Mouse (Mus musculus): ENCODE measurements around the gene Slc41a1.
"Not testable (repeated sequence)": the region's sequence is repeated elsewhere in the genome, so short reads cannot be mapped to it uniquely, and the experiment has no call there.

The Slc41a1 gene

DNA sequence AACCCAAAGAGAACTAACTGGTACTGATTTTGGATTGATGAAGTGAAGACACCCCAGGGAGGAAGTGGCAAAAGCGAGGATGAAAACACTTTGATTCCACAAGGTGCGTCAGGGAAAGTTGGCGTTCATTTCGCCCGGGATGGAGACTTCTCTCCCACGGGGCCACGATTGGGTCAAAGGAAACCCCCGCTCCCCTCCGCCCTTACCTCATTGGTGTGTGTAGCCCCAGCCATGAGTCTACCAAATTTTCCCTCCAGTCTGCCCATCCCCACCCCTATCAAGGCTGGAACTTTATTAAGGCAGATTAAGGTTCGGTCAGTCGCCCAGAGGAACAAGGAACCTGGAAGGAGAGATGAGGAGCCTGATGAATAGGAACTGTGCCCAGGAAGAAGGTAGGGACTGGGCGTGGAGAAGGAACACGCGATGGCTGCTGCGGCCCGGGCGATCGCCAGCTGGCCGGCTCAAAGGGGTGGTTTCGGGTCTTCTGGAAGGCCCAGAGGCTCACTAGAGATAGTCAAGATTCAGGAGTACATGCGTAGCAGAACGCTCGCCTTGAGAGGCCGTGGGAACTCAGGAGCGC, at the start of gene Slc41a1:
Gene Slc41a1, plus strand, starts transcription at position 287 of the 580 bp plus-strand sequence.
- DNase-seq, result peak; percentile 23

GRCm38 (mm10) chr1:131794591-131794990, 32.7 kb upstream of the Slc41a1 start:
- no peak for DNase-seq

GRCm38 (mm10) chr1:131795171-131795570, 32.1 kb upstream of the Slc41a1 start:
- no peak for DNase-seq

DNA sequence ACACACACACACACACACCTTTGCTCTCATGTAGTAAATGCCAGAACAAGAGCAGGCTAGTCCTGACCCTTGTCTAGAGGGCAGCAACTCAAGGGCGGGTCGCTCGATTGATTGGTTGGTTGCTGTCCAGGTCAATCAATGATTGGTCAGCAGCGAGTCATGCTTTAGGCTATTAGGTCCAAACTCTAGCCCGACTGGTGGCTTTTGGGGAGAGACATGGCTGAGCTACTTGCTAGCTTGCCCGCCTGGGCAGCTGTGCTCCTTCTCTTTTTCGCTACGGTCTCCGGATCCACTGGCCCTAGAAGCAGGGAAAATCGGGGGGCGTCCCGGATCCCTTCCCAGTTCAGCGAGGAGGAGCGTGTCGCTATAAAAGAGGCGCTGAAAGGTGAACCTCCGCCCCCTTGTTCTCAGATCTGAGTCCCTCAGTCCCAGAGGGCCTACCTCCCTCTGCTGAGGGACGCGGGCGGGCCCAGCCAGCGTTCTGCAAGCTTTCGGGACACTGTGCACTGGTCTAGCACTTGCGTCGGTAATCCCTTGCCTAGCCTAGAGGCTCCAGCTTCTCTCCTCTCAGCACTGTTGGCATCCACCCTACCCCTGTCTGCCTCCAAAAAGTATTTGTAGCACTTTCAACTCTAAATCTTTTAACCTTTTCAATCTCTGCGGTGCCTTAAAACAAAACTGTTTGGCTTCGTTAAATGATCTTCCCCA, 29.9 kb upstream of the Slc41a1 start, which contains the start of gene Pm20d1:
Gene Pm20d1, plus strand, starts transcription at position 180 of the 708 bp plus-strand sequence.
- peak; percentile 19 for DNase-seq

- no peak for DNase-seq
These were observed 27.3 kb upstream of the Slc41a1 start for GRCm38 (mm10) chr1:131800001-131800400.

DNA sequence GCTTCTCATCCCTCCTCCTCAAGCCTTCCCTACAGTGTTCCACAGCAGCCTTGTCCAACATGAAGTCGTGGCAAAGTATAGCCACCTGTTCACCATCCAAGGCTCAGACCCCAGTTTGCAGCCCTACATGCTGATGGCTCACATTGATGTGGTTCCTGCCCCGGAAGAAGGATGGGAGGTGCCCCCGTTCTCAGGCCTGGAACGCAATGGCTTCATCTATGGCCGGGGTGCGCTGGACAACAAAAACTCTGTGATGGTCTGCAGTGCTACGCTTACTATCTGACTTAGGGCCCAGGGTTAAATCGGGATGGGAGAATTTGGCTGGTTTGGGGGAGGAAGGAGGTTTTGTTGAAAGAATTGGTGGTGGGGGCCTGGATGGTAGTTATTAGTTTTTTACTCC, 26.2 kb upstream of the Slc41a1 start:
- no peak for DNase-seq

DNA sequence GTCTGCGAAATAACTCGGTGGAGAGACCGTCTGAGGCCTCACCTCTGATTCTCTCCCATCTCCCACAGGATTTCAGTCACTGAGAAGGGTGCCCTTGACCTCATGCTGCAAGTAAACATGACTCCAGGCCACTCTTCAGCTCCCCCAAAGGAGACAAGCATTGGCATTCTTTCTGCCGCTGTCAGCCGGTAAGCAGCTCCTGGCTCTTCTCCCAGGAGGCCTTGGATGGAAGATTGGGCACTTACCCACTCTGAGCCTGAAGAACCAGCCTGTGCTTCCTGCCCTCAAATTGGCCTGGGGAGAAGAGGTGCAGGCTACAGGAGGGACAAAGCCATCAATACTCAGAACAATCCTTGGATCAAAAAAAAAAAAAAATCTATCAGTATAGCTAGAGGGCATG, 24.6 kb upstream of the Slc41a1 start:
- no peak for DNase-seq

DNA sequence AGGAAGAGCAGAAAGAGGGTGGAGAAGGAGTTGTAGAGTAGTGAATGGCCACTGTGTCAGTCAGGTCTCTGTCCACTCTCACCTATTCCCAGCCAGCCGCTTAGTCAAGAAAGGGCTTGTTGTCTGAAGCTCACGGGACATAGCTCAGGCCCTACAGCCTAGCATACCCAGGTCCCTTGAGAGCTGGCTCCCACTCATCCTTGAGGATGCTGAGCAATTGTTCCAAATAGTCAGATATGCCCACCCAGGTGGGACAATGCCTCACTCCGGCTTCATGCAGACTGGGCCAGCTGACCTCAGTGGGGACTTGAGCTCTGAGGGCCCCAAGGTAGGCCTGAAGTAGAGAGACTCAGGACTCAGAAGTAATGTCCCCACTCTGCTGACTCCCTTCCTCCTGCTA, 23.1 kb upstream of the Slc41a1 start:
- no peak for DNase-seq

DNA sequence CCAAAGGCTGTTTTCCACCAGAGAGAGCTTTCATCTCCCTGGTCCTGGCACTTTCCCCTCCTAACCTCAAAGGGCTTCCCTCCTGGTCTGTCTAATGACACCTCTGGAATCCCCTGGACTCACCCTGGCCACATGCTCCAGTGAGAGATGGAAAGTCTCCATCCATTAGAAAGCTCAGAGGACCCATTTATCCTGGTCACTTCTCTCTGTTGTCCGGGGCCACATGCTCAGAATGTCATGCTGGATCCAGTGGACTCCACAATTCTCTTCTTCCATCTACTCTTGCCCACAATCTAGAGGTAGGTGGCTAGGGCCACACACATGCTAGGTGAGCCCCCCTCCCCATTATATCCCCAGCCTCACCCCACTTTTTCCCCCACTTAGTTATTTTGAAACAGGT, 18.3 kb upstream of the Slc41a1 start:
- DNase-seq, result no peak

DNA sequence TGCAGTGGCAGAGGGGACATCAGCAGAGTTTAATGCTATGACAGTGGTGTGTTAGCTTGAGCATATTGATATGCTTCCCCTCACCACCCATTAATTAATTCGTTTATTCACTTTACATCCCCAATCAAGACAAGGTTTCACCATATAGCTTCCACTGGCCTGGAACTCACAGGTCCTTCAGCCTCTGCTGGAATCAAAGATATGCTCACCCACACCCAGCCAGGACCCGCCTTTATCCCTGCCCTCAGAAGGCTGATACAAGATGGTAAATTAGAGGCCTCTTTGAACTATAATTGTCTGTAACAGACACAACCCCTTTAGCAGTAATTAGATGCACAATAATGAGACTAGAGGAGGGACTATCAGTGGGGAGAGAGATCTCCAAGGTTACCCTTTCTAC, 17.6 kb upstream of the Slc41a1 start:
- DNase-seq, result no peak

GRCm38 (mm10) chr1:131811393-131811792, 15.9 kb upstream of the Slc41a1 start:
- no peak for DNase-seq

GRCm38 (mm10) chr1:131812006-131812405, 15.3 kb upstream of the Slc41a1 start:
- DNase-seq, result no peak

GRCm38 (mm10) chr1:131812631-131813295, 14.5 kb upstream of the Slc41a1 start:
- DNase-seq, result no peak

DNA sequence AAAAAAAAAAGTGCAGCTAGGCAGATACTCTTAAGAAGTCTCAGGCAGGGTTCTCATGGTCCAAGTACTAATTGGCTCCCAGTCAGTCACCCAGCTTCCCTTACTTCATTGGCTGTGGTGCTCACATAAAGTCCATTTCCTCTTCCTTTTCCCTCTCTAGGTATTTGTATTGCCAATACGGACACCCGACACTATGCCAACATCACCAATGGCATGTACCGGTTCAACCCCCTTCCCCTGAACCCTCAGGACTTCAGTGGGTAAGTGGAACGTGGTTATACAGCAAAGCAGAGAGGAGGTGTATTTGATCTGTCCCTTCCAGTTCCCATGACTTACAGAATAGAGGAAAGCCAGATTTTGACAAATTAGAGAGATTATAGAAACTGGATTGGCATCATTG, 13.6 kb upstream of the Slc41a1 start:
- DNase-seq, result no peak

GRCm38 (mm10) chr1:131814191-131814590, 13.1 kb upstream of the Slc41a1 start:
- DNase-seq, result no peak

- no peak for DNase-seq
These were observed 10.4 kb upstream of the Slc41a1 start for GRCm38 (mm10) chr1:131816886-131817285.

- DNase-seq, result not testable (repeated sequence)
These were observed 6.9 kb upstream of the Slc41a1 start for GRCm38 (mm10) chr1:131820353-131820752.

DNA sequence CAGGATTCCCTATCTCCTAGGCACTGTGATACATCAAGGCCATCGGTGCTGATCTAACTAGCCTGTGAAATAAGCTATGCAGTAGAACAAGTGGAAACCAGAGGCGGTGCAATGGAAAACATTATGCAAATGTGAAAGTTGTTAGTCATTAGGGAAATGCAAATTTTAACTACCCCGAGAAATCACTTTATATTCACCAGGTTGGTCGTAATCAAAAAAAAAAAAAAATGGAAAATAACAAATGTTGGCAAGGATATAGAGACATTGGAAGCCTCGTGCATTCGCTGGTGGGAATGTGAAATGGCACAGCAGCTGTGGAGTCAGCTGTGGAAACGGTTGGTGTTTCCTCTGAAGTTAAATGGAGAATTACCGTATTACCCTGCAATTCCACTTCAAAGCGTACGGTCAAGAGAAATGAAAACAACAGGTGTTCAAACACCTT, 6.4 kb upstream of the Slc41a1 start:
- peak; percentile 57 for DNase-seq

DNA sequence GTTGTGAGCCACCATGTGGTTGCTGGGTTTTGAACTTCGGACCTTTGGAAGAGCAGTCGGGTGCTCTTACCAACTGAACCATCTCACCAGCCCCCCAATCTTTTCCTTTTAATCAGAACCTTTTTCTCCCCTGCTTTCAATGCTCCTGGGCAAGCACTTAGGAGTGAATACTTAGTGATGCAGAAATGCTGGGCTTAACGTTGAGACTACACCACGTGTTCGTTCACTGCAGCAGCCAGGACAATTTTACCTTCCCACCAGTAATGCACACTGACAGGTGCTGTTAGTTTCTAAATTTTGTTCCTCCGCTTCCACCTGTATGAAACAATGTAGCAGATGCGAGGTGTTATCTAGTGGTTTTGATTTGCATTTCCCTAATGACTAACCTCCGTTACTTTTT, 5.0 kb upstream of the Slc41a1 start:
- no peak for DNase-seq

DNA sequence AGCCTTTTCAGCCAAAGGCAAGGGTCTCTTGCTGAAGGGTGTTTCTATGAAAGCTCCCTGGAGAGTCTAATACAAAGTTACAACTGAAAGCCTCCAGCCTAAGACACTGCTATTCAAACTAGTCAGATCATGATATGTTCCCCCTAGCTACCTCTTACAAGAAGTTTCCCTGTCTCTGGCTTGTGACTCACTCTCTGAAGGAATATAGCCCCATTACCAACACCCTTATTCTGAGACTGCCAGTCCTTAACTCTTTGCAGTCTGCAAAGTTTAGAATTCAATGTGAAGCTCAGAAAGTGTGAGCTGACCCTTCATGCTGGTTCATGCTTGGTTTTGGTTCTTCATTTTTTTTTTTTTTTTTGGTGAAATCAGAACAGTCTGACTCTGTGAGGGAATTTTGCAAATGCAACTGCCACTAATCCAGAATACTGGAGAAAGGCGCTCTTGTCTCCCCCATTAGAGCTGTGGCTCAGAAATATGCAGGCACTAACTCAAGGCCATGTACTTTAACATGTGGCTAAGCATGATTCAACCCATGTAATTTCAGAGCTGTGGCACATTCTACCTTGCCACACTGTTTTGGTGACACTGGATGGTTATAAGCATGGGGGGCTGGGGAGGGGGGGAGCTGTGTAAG, 4.3 kb upstream of the Slc41a1 start:
- no peak for DNase-seq

DNA sequence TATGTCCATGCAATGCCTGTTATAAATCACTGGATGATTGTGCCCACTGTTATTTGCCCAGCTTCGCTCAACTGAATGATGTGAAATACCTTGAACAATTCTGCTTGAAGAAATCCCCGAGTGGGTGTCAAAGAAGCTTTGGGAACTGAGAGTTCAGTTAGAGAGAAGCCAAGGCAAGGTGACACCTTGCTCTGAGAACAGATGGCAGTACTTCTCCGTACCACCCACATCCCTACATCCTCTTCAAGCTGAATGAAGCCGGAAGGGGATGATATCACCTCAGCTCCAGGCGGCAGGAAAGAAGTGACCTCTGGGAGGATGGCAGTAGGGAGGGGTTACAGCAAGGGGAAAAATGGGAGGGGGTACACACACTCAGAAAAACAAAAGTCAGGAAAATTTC, 3.7 kb upstream of the Slc41a1 start:
- DNase-seq, result no peak

DNA sequence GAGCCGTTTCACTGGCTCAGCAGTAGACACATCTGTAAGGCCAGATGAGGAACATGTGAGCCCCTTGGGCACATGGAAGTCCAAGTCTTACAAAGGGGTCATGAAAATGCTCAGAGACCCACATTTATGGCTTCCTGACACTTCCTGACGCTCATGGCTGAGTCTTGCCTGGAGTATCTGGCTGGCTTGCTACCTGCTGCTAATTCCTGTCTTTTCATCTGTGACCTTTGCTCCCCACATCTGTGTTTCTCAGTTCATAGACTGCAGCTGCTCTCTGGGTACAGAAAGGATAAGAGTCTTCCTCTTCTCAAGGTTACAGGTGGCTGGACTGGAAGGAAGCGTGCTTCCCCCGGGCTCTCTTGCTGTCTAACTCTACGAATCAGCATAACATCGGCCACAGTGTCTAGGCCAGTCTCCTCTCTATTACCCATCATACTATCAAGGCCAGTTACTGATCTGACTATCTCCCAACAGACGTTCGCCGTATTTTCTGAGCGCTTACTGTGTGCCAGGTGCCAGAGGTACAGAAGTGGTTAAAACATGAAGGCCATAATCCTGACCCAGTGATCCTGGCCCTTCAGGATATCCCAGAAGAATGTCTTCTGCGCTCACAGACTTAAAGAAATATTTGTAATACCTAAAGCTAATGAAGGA, 2.6 kb upstream of the Slc41a1 start:
- DNase-seq, result no peak

- peak; percentile 93 for DNase-seq
These were observed 530 bp downstream of the Slc41a1 start for GRCm38 (mm10) chr1:131827787-131828258.

All from layer of hippocampus, adult 9-11 months (tissue).